Mouse (Mus musculus) liver, embryonic 13.5 days (tissue): ENCODE results near the gene 1700008P02Rik. TPM values are rescaled to one million over a fixed set of nuclear protein-coding genes. Genes with fewer than 3 reads are reported as not detected.
"Not testable (repeated sequence)": the region's sequence is repeated elsewhere in the genome, so short reads cannot be mapped to it uniquely, and the experiment has no call there.

Experiments
- ATAC-seq: fragments of 200-750 bp; cut with Nextera tagmentation; 2 replicates; pipeline ENCODE4 v1.8.0; 2017; ENCODE audit warnings: low read depth, mild to moderate bottlenecking, moderate number of reproducible peaks, moderate library complexity
- DNase-seq: peaks from one replicate; pipeline ENCODE4 v3.0.0; 2022
- H3K27ac ChIP-seq: fragments of 300-500 bp; sonication (generic); 2 replicates; pipeline ENCODE4 v1.5.1; 2015; ENCODE audit warnings: moderate library complexity, mild to moderate bottlenecking, inconsistent platforms
- H3K27me3 ChIP-seq: fragments of 300-500 bp; sonication (generic); 2 replicates; pipeline ENCODE4 v1.6.1; 2015; ENCODE audit warnings: mild to moderate bottlenecking, inconsistent platforms
- H3K36me3 ChIP-seq: fragments of 300-500 bp; sonication (generic); 2 replicates; pipeline ENCODE4 v1.6.1; 2015; ENCODE audit warnings: mild to moderate bottlenecking, inconsistent platforms
- H3K4me1 ChIP-seq: fragments of 300-500 bp; sonication (generic); replicated peaks from 2 replicates; pipeline ENCODE4 v1.6.1; 2015; ENCODE audit warnings: inconsistent platforms
- H3K4me2 ChIP-seq: fragments of 300-500 bp; sonication (generic); 2 replicates; pipeline ENCODE4 v1.6.1; 2015; ENCODE audit warnings: inconsistent platforms, mild to moderate bottlenecking, moderate library complexity
- H3K4me3 ChIP-seq: fragments of 300-500 bp; sonication (generic); replicated peaks from 2 replicates; pipeline ENCODE4 v1.5.1; 2015; ENCODE audit warnings: mild to moderate bottlenecking, inconsistent platforms
- H3K9ac ChIP-seq: fragments of 300-500 bp; sonication (generic); 2 replicates; pipeline ENCODE4 v1.6.1; 2015; ENCODE audit warnings: mild to moderate bottlenecking, inconsistent platforms
- H3K9me3 ChIP-seq: fragments of 300-500 bp; sonication (generic); replicated peaks from 2 replicates; pipeline ENCODE4 v1.6.1; 2016; ENCODE audit warnings: inconsistent platforms
- WGBS: fragments of 180-500 bp; shearing (Covaris S2); methylation state at CpG from one replicate; pipeline ENCODE4 v1.1.7; 2015; ENCODE audit not compliant: insufficient replicate concordance; 5-methylcytosine and 5-hydroxymethylcytosine counted together
- polyA plus RNA-seq: library from polyadenylated mRNA; unstranded; fragments of >200 nt; fragmentation: Nextera tagmentation; extraction: Ambion mirVana; gene quantifications from 2 replicates; pipeline ENCODE4 v1.2.1, GENCODE M21; 2015

1700008P02Rik gene
- polyA plus RNA-seq = not detected in 2 replicates

DNA sequence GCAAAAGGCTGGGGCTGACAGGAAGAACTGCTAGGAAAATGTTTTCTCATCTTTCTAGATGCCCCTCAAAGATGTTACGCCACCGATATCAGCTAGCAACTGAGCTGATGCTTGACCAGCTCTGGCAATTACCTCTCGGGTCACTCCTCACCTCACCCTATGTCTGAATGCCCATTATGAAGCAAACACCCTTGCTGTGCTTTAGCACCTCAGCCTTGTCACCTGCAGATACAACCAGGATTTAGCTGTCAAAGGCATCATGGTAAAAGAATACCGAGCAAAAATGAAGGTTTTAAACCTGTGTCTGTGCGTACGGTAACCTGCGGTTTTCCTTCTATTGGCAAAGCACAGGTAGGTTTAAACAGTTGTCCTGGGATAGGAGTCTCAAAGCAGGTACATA, at the start of gene 1700008P02Rik:
1700008P02Rik (minus strand) TSS at position 101 of the 400 bp plus-strand sequence.
- 78% methylated on average over 7 of the region's 7 CpGs for WGBS
- no peaks in the 10 kb centered on the region for H3K27me3 ChIP-seq
- no peak within 1 kb of the TSS for H3K9ac ChIP-seq
- no peaks in the 10 kb centered on the region for H3K4me1 ChIP-seq
- no peak within 1 kb of the TSS for H3K27ac ChIP-seq
- H3K9me3 ChIP-seq = no peaks in the 10 kb centered on the region
- DNase-seq (no peak), ATAC-seq (no peak)
- H3K36me3 ChIP-seq = no peaks in the 10 kb centered on the region
- H3K4me2 ChIP-seq = no peak within 1 kb of the TSS
- H3K4me3 ChIP-seq = no peak within 1 kb of the TSS

DNA sequence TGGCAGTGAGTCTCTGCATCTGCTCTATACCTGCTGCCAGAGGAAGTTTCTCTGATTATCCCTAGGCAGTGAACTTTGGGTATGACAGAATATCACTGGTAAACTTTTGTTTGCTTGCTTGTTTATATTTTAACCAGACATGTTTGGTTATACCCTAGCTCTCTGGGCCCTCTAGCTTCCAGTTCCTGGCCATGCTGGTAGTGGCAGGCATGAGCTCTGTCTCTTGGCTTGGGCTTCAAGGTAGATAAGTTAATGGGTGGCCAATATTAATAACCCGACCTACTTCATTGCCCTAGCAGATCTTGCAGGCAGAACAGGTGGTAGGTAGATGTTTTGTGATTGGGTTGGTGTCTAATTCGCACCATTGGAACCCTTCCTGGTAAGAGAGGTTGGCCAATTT, 29.2 kb upstream of the 1700008P02Rik start:
- no peak for ATAC-seq
- H3K27me3 ChIP-seq = no peaks in the 10 kb centered on the region
- no peak overlapping the region for H3K9ac ChIP-seq
- no peaks in the 10 kb centered on the region for H3K4me1 ChIP-seq
- H3K4me2 ChIP-seq = no peak overlapping the region
- H3K27ac ChIP-seq = no peak overlapping the region
- H3K36me3 ChIP-seq = no peaks in the 10 kb centered on the region
- DNase-seq = no peak
- WGBS = 48% methylated on average over 2 of the region's 2 CpGs
- H3K9me3 ChIP-seq = no peaks in the 10 kb centered on the region
- H3K4me3 ChIP-seq = no peak overlapping the region

DNA sequence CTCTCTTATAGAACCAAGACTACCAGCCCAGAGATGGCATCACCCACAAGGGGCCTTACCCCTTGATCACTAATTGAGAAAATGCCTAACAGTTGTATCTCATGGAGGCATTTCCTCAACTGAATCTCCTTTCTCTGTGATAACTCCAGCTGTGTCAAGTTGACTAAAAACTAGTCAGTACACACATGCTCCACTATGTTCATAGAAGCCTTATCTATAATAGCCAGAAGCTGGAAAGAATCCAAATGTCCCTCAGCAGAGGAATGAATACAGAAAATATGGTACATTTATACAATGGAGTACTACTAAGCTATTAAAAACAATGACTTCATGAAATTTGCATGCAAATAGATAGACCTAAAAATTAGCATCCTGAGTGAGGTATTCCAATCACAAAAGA, 17.9 kb upstream of the 1700008P02Rik start:
- H3K9ac ChIP-seq, H3K36me3 ChIP-seq, H3K4me3 ChIP-seq, H3K4me2 ChIP-seq, H3K27ac ChIP-seq, H3K9me3 ChIP-seq, DNase-seq, H3K4me1 ChIP-seq, H3K27me3 ChIP-seq, ATAC-seq: not testable (repeated sequence)

DNA sequence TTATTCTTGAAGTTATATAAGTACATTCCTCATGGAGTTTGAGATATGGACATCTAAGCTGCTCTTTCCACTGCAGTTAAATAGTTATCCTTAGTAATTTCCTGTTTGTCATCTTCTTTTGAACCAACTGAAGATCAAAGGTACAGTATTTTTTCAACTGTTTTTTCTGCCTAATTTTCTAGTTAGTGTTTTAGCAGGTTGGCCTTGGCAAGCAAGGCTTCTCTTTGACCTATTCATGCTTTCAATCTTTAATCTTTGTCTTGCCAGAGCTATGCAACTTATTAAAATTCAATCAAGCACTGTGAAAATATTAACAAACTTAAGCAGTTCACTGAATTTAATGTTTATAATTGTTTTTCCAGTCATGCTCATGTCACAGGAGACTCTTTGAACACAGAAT, 14.0 kb upstream of the 1700008P02Rik start:
- Histone ChIP-seq H3K27ac (no peak overlapping the region), H3K27me3 (no peaks in the 10 kb centered on the region)

DNA sequence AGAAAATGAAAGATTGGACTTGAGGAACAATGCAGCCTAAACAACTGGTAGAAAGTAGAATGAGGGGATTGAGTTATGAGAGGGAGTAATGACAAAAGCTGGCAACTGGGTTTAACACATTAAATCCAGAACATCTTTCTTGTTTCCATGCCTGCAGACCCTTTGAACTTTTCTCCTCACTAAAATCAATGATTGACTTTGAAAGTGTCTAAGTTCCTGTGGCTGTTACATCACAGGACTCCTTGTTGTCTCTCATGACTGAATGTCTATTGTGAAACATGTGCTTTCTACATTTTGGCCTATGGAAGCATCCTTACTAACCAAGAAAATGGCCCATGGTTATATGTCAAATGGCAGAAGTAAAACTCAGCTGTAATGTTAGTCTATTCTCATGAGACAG, 2.4 kb downstream of the 1700008P02Rik start:
- no peak for DNase-seq
- no peak overlapping the region for H3K27ac ChIP-seq

More for the DNA sequence above, 14.0 kb upstream of the 1700008P02Rik start:
- H3K9ac ChIP-seq = no peak overlapping the region
- ATAC-seq = no peak
- no peaks in the 10 kb centered on the region for H3K4me1 ChIP-seq
- no peak for DNase-seq
- H3K4me2 ChIP-seq = no peak overlapping the region
- no peak overlapping the region for H3K4me3 ChIP-seq
- no peaks in the 10 kb centered on the region for H3K9me3 ChIP-seq
- no peaks in the 10 kb centered on the region for H3K36me3 ChIP-seq

More for the DNA sequence above, 2.4 kb downstream of the 1700008P02Rik start:
- H3K4me3 ChIP-seq = no peak overlapping the region
- H3K27me3 ChIP-seq = no peaks in the 10 kb centered on the region
- ATAC-seq = no peak
- H3K4me1 ChIP-seq = no peaks in the 10 kb centered on the region
- no peak overlapping the region for H3K9ac ChIP-seq
- no peaks in the 10 kb centered on the region for H3K9me3 ChIP-seq
- no peaks in the 10 kb centered on the region for H3K36me3 ChIP-seq
- H3K4me2 ChIP-seq = no peak overlapping the region
